Mouse (Mus musculus): ENCODE measurements at regions not wholly inside any gene's neighbourhood (a gene's known extent, or its start where the extent isn't known, plus 50 kb on each side); places are given as distances from the start of the nearest gene placed in this dataset.

- no peak for DNase-seq
Observed at GRCm38 (mm10) chr15:25305801-25306200, 107.8 kb downstream of the Basp1 start.

GRCm38 (mm10) chr15:25303379-25303778 is 110.2 kb downstream of the Basp1 start:
- no peak for DNase-seq

GRCm38 (mm10) chr15:25302671-25303294 is 110.8 kb downstream of the Basp1 start:
- DNase-seq: no peak

- DNase-seq: no peak
Observed at GRCm38 (mm10) chr15:25301810-25302209, 111.8 kb downstream of the Basp1 start.

GRCm38 (mm10) chr15:25297278-25297677 is 116.3 kb downstream of the Basp1 start:
- DNase-seq: no peak

GRCm38 (mm10) chr15:25296714-25297113 is 116.8 kb downstream of the Basp1 start:
- no peak for DNase-seq

- no peak for DNase-seq
Observed at GRCm38 (mm10) chr15:25295753-25296152, 117.8 kb downstream of the Basp1 start.

GRCm38 (mm10) chr15:25291231-25291691 is 122.3 kb downstream of the Basp1 start:
- peak; percentile 36 for DNase-seq

GRCm38 (mm10) chr15:25287850-25288249 is 125.7 kb downstream of the Basp1 start:
- DNase-seq: no peak

- no peak for DNase-seq
Observed at GRCm38 (mm10) chr15:25284354-25285199, 129.0 kb downstream of the Basp1 start.

- no peak for DNase-seq
Observed at GRCm38 (mm10) chr15:25283713-25284112, 129.9 kb downstream of the Basp1 start.

- DNase-seq: no peak
Observed at GRCm38 (mm10) chr15:25282346-25282745, 131.2 kb downstream of the Basp1 start.

GRCm38 (mm10) chr15:25281942-25282341 is 131.6 kb downstream of the Basp1 start:
- no peak for DNase-seq

- no peak for DNase-seq
Observed at GRCm38 (mm10) chr15:25278317-25279156, 135.0 kb downstream of the Basp1 start.

- no peak for DNase-seq
Observed at GRCm38 (mm10) chr15:25276227-25276626, 137.3 kb downstream of the Basp1 start.

- no peak for DNase-seq
Observed at GRCm38 (mm10) chr15:25271886-25272285, 141.7 kb downstream of the Basp1 start.

- no peak for DNase-seq
Observed at GRCm38 (mm10) chr15:25270349-25270748, 143.2 kb downstream of the Basp1 start.

- DNase-seq: no peak
Observed at GRCm38 (mm10) chr15:25269345-25269996, 144.1 kb downstream of the Basp1 start.

- no peak for DNase-seq
Observed at GRCm38 (mm10) chr15:25268436-25268835, 145.1 kb downstream of the Basp1 start.

GRCm38 (mm10) chr15:25267509-25267908 is 146.1 kb downstream of the Basp1 start:
- DNase-seq: no peak

- no peak for DNase-seq
Observed at GRCm38 (mm10) chr15:25252648-25253567, 160.7 kb downstream of the Basp1 start.

- DNase-seq: no peak
Observed at GRCm38 (mm10) chr15:25245631-25246030, 167.9 kb downstream of the Basp1 start.

All from right cerebral cortex, postnatal 14 days (tissue).